Mouse (Mus musculus) midbrain, embryonic 12.5 days (tissue): ENCODE results near the gene AI464131. TPM values are rescaled to one million over a fixed set of nuclear protein-coding genes. Genes with fewer than 3 reads are reported as not detected.
A peak's percentile ranks its signal among the peaks of the same experiment; 100 is the strongest.

Source experiments
- ATAC-seq: fragments of 200-750 bp; cut with Nextera tagmentation; 2 replicates; pipeline ENCODE4 v1.8.0; 2017; ENCODE audit warnings: low read depth, moderate TSS enrichment, moderate library complexity; ENCODE audit not compliant: low FRiP score
- H3K27ac ChIP-seq: fragments of 300-500 bp; sonication (generic); replicated peaks from 2 replicates; pipeline ENCODE4 v1.5.1; 2016; ENCODE audit warnings: mild to moderate bottlenecking
- H3K27me3 ChIP-seq: fragments of 300-500 bp; sonication (generic); 2 replicates; pipeline ENCODE4 v1.6.1; 2016; ENCODE audit warnings: mild to moderate bottlenecking
- H3K36me3 ChIP-seq: fragments of 300-500 bp; sonication (generic); 2 replicates; pipeline ENCODE4 v1.6.1; 2016
- H3K4me1 ChIP-seq: fragments of 300-500 bp; sonication (generic); 2 replicates; pipeline ENCODE4 v1.6.1; 2016
- H3K4me2 ChIP-seq: fragments of 300-500 bp; sonication (generic); replicated peaks from 2 replicates; pipeline ENCODE4 v1.6.1; 2016; ENCODE audit warnings: mild to moderate bottlenecking, moderate library complexity
- H3K4me3 ChIP-seq: fragments of 300-500 bp; sonication (generic); 2 replicates; pipeline ENCODE4 v1.5.1; 2016; ENCODE audit warnings: mild to moderate bottlenecking
- H3K9ac ChIP-seq: fragments of 300-500 bp; sonication (generic); replicated peaks from 2 replicates; pipeline ENCODE4 v1.6.1; 2016; ENCODE audit warnings: mild to moderate bottlenecking, moderate library complexity
- H3K9me3 ChIP-seq: fragments of 300-500 bp; sonication (generic); 2 replicates; pipeline ENCODE4 v1.6.1; 2016; ENCODE audit warnings: mild to moderate bottlenecking
- WGBS: fragments of 180-500 bp; shearing (Covaris S2); methylation state at CpG from one replicate; pipeline ENCODE4 v1.1.7; 2016; 5-methylcytosine and 5-hydroxymethylcytosine counted together
- polyA plus RNA-seq: library from polyadenylated mRNA; unstranded; fragments of >200 nt; fragmentation: Nextera tagmentation; extraction: Ambion mirVana; gene quantifications from 2 replicates; pipeline ENCODE4 v1.2.1, GENCODE M21; 2016

AI464131 gene
- polyA plus RNA-seq, 1 experiment from 2014 or later = 8.7 TPM

- Histone ChIP-seq H3K27me3 (peaks cover 8% of the 10 kb centered on the region; the same call in 1 of the 2 replicates), H3K27ac (no peak overlapping the region), H3K4me2 (no peak overlapping the region), H3K4me1 (peaks cover 21% of the 10 kb centered on the region), H3K9ac (0 out of 2 replicates have a peak overlapping the region, but pooled peaks have one; percentile 15), H3K9me3 (no peaks in the 10 kb centered on the region), H3K4me3 (no peak overlapping the region), H3K36me3 (peaks cover 23% of the 10 kb centered on the region; the same call in 1 of the 2 replicates)
- no peak for ATAC-seq
- 57% methylated on average over 5 of the region's 5 CpGs for WGBS
Measured at GRCm38 (mm10) chr4:41522788-41523187, 19.9 kb upstream of the AI464131 start.

- ATAC-seq = no peak
- Histone ChIP-seq H3K4me1 (peaks cover 14% of the 10 kb centered on the region), H3K27me3 (peaks cover 8% of the 10 kb centered on the region; the same call in 1 of the 2 replicates), H3K4me2 (no peak overlapping the region), H3K36me3 (peaks cover 23% of the 10 kb centered on the region; the same call in 1 of the 2 replicates), H3K9ac (no peak overlapping the region), H3K9me3 (no peaks in the 10 kb centered on the region), H3K4me3 (no peak overlapping the region), H3K27ac (no peak overlapping the region)
- WGBS = 86% methylated on average over 6 of the region's 6 CpGs
Measured at GRCm38 (mm10) chr4:41522136-41522535, 19.3 kb upstream of the AI464131 start.

GRCm38 (mm10) chr4:41520641-41521040 lies 17.8 kb upstream of the AI464131 start:
- Histone ChIP-seq H3K4me2 (no peak overlapping the region), H3K36me3 (peaks cover 23% of the 10 kb centered on the region; the same call in 1 of the 2 replicates), H3K4me1 (no peaks in the 10 kb centered on the region), H3K9me3 (no peaks in the 10 kb centered on the region), H3K4me3 (no peak overlapping the region), H3K9ac (no peak overlapping the region; the same call in 1 of the 2 replicates), H3K27me3 (peaks cover 11% of the 10 kb centered on the region; the same call in 1 of the 2 replicates), H3K27ac (no peak overlapping the region)
- no peak for ATAC-seq
- 47% methylated on average over 14 of the region's 14 CpGs for WGBS

GRCm38 (mm10) chr4:41519195-41519594 lies 16.3 kb upstream of the AI464131 start:
- Histone ChIP-seq H3K27ac (no peak overlapping the region), H3K9ac (no peak overlapping the region), H3K4me2 (no peak overlapping the region), H3K4me3 (no peak overlapping the region), H3K27me3 (0 out of 2 replicates have a peak, but pooled peaks cover 5% of the 10 kb centered on the region), H3K36me3 (peaks cover 23% of the 10 kb centered on the region; the same call in 1 of the 2 replicates), H3K9me3 (no peaks in the 10 kb centered on the region), H3K4me1 (no peaks in the 10 kb centered on the region)
- ATAC-seq = no peak
- 98% methylated on average over 5 of the region's 5 CpGs for WGBS

GRCm38 (mm10) chr4:41518349-41518748 lies 15.5 kb upstream of the AI464131 start:
- peaks cover 4% of the 10 kb centered on the region; the same call in 1 of the 2 replicates for H3K4me1 ChIP-seq
- H3K4me2 ChIP-seq = no peak overlapping the region
- no peak overlapping the region for H3K27ac ChIP-seq
- WGBS = 85% methylated on average over 7 of the region's 7 CpGs
- no peak overlapping the region for H3K9ac ChIP-seq
- no peaks in the 10 kb centered on the region for H3K9me3 ChIP-seq
- H3K36me3 ChIP-seq = peaks cover 23% of the 10 kb centered on the region; the same call in 1 of the 2 replicates
- H3K4me3 ChIP-seq = no peak overlapping the region
- 0 out of 2 replicates have a peak, but pooled peaks cover 3% of the 10 kb centered on the region for H3K27me3 ChIP-seq
- no peak for ATAC-seq

GRCm38 (mm10) chr4:41517233-41517632 lies 14.4 kb upstream of the AI464131 start, which contains the start of gene 1110017D15Rik:
Gene 1110017D15Rik (minus strand): TSS chr4:41517333.
- no peak within 1 kb of the TSS for H3K4me2 ChIP-seq
- peaks cover 6% of the 10 kb centered on the region; the same call in 1 of the 2 replicates for H3K4me1 ChIP-seq
- H3K4me3 ChIP-seq = no peak within 1 kb of the TSS
- ATAC-seq = no peak
- H3K36me3 ChIP-seq = peaks cover 23% of the 10 kb centered on the region; the same call in 1 of the 2 replicates
- H3K27me3 ChIP-seq = 0 out of 2 replicates have a peak, but pooled peaks cover 3% of the 10 kb centered on the region
- WGBS = 92% methylated on average over 2 of the region's 2 CpGs
- no peak within 1 kb of the TSS for H3K27ac ChIP-seq
- no peaks in the 10 kb centered on the region for H3K9me3 ChIP-seq
- no peak within 1 kb of the TSS for H3K9ac ChIP-seq

GRCm38 (mm10) chr4:41513714-41514113 lies 10.8 kb upstream of the AI464131 start:
- Histone ChIP-seq H3K9ac (no peak overlapping the region), H3K27me3 (peaks cover 18% of the 10 kb centered on the region), H3K9me3 (no peaks in the 10 kb centered on the region), H3K36me3 (0 out of 2 replicates have a peak, but pooled peaks cover 3% of the 10 kb centered on the region), H3K4me1 (peaks cover 6% of the 10 kb centered on the region; the same call in 1 of the 2 replicates), H3K4me2 (no peak overlapping the region), H3K27ac (no peak overlapping the region), H3K4me3 (no peak overlapping the region)
- 24% methylated on average over 8 of the region's 8 CpGs for WGBS
- ATAC-seq = no peak

- Histone ChIP-seq H3K36me3 (no peaks in the 10 kb centered on the region), H3K9ac (no peak overlapping the region), H3K27me3 (peaks cover 22% of the 10 kb centered on the region), H3K27ac (no peak overlapping the region), H3K9me3 (no peaks in the 10 kb centered on the region), H3K4me3 (no peak overlapping the region), H3K4me1 (peaks cover 6% of the 10 kb centered on the region; the same call in 1 of the 2 replicates), H3K4me2 (no peak overlapping the region)
- no peak for ATAC-seq
- 29% methylated on average over 4 of the region's 4 CpGs for WGBS
Measured at GRCm38 (mm10) chr4:41513309-41513708, 10.4 kb upstream of the AI464131 start.

GRCm38 (mm10) chr4:41507998-41508397 lies 5.1 kb upstream of the AI464131 start:
- Histone ChIP-seq H3K9ac (no peak overlapping the region), H3K9me3 (no peaks in the 10 kb centered on the region), H3K27me3 (peaks cover 28% of the 10 kb centered on the region), H3K4me2 (peak overlapping the region; percentile 81; the same call in 1 of the 2 replicates), H3K27ac (no peak overlapping the region), H3K36me3 (no peaks in the 10 kb centered on the region), H3K4me3 (no peak overlapping the region), H3K4me1 (peaks cover 20% of the 10 kb centered on the region)
- 51% methylated on average over 7 of the region's 7 CpGs for WGBS
- no peak for ATAC-seq

GRCm38 (mm10) chr4:41507326-41507924 lies 4.5 kb upstream of the AI464131 start:
- peaks cover 28% of the 10 kb centered on the region for H3K27me3 ChIP-seq
- WGBS = under 1% methylated on average over 22 of the region's 22 CpGs
- no peaks in the 10 kb centered on the region for H3K9me3 ChIP-seq
- peaks cover 25% of the 10 kb centered on the region for H3K4me1 ChIP-seq
- peak overlapping the region; percentile 81 for H3K4me2 ChIP-seq
- H3K27ac ChIP-seq = peak overlapping the region; percentile 54
- no peaks in the 10 kb centered on the region for H3K36me3 ChIP-seq
- ATAC-seq = peak; percentile 6
- peak overlapping the region; percentile 72 for H3K9ac ChIP-seq
- H3K4me3 ChIP-seq = peak overlapping the region; percentile 53

- Histone ChIP-seq H3K9ac (peak overlapping the region; percentile 72), H3K36me3 (no peaks in the 10 kb centered on the region), H3K4me2 (peak overlapping the region; percentile 81), H3K27me3 (peaks cover 33% of the 10 kb centered on the region), H3K27ac (peak overlapping the region; percentile 54), H3K9me3 (no peaks in the 10 kb centered on the region), H3K4me1 (peaks cover 30% of the 10 kb centered on the region), H3K4me3 (peak overlapping the region; percentile 53)
- WGBS = 0% methylated on average over 29 of the region's 29 CpGs
- peak; percentile 70 for ATAC-seq
Measured at GRCm38 (mm10) chr4:41506906-41507305, 4.0 kb upstream of the AI464131 start.

- H3K4me3 ChIP-seq = 0 out of 2 replicates have a peak overlapping the region, but pooled peaks have one; percentile 53
- peak overlapping the region; percentile 81 for H3K4me2 ChIP-seq
- peak overlapping the region; percentile 72; the same call in 1 of the 2 replicates for H3K9ac ChIP-seq
- H3K36me3 ChIP-seq = no peaks in the 10 kb centered on the region
- no peak for ATAC-seq
- H3K4me1 ChIP-seq = peaks cover 33% of the 10 kb centered on the region
- peak overlapping the region; percentile 54 for H3K27ac ChIP-seq
- H3K27me3 ChIP-seq = peaks cover 40% of the 10 kb centered on the region
- 6% methylated on average over 13 of the region's 13 CpGs for WGBS
- no peaks in the 10 kb centered on the region for H3K9me3 ChIP-seq
Measured at GRCm38 (mm10) chr4:41506156-41506555, 3.3 kb upstream of the AI464131 start.
